Mouse (Mus musculus) left cerebral cortex, adult 11 months (tissue): ENCODE results near the gene D5Ertd579e.
"Not testable (repeated sequence)": the region's sequence is repeated elsewhere in the genome, so short reads cannot be mapped to it uniquely, and the experiment has no call there.

ENCODE experiments used
- DNase-seq: peaks from one replicate; pipeline ENCODE4 v3.0.0; 2022; ENCODE audit warnings: low spot score

The D5Ertd579e gene

DNA sequence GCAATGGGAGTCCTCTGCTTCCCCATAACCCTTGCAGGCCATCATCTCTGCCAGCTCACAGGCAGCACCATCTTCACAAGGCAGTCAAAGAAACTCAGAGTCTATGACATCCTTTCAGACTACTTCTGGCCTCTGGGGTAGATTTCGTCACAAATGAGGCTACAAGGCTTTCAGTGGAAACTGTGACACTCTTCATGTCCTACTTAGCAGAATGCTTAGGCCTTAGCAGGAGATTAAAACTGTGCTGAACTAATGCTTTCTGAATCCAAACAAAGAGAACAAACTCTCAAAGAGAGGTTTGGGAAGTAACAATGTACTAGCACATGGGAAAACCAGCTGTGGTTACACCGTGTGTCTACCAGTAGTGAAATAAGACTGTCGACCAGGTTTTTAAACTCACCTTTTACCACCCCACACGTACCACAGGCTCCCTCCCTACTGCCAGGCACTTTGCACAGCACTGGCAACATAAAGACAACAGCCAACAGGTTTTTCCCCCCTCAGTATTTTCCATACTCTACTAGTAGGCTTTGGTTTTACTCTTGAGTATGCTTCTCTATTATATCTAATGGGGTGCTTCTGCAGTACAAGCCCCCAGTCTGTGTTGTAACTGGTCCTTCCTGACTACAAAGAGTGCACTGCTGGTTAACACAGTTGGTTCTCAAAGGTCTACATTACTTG, 15.8 kb downstream of the D5Ertd579e start:
- no peak for DNase-seq

DNA sequence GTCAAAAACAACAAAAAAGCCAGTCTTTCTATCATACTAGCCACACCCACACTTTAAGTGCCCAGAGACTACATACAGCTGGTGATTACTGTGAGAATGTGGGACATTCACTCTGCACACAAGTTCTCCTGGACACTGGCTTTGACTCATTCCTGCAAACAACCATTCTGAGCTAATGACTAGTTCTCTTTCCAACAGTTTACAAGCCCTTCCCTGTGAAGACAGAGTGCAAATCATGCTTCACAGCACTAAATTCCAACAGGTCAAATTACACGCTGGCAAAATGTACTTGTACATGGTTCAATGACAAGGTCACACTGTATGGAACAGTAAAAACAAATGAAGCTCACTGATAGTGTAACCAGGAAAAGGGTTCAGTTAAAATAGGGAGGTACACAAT, 17.0 kb downstream of the D5Ertd579e start:
- DNase-seq = no peak

DNA sequence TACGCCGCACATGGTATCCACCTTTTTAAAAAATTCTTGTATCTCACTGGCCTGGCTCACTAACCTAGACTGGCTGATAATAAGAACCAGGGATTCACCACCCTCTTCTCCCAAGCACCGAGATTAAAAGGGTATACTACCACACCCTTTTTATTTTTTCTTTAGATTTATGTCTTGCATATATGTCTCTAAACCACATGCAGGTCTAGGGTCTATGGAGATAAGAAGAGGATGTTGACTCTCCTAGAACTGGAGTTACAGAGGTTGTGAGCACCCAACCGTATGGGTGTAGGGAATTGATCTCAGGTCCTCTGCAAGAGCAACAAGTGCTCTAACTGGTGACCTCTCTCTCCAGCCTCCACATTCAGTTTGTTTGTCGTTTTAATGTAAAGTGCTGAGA, 17.9 kb downstream of the D5Ertd579e start:
- DNase-seq = no peak

DNA sequence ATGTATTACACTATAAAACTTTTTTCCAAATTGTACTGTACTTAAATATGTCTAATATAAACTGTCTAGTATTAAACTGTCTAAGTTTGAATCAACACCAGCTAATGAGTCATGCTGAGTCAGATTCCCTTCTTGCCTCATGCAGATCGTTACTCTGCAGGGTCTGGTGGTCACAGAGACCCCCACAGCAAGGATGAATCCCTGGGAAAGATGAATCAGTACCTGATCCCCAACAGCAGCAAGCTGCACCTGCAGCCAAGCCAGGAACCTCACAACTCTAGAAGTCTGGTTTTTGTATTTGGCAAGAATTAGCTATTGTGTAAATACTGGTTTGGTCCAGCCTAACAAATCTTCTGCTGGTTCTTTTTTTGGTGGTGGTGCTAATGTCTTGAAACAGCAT, 20.4 kb downstream of the D5Ertd579e start:
- DNase-seq = no peak

DNA sequence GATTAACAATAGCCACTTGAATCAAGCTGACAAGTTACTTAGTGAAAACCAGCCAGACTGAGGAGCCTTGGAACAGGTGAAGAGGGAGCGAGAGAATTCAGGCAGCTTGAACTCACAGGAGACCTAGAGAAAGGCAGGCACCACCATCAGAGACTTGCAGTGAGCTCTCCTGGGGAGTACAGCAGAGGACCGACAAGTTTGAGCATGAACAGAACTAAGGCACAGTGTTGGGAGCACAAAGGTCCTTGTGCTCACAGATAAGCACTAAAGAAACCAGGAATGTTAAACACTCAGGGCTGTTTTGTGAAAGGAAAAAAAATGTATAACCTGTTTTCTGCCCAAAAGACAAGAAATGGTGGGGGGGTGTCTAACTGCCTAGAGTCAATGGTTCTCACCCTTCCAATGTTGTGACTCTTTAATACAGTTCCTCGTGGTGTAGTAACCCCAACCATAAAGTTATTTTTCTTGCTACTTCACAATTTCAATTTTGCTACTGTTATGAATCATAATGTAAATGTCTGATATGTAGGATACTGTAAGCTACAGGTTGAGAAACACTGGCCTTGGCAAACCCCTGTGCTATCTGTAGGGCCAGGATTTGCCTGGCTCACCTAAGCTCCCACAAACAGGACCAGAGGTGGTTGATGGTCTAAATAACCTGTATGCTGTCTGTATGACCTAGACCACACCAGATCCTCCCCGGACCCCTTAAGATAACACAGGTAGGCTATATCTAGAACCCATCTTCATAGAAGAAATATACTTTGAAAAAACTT, 21.0 kb downstream of the D5Ertd579e start:
- no peak for DNase-seq

DNA sequence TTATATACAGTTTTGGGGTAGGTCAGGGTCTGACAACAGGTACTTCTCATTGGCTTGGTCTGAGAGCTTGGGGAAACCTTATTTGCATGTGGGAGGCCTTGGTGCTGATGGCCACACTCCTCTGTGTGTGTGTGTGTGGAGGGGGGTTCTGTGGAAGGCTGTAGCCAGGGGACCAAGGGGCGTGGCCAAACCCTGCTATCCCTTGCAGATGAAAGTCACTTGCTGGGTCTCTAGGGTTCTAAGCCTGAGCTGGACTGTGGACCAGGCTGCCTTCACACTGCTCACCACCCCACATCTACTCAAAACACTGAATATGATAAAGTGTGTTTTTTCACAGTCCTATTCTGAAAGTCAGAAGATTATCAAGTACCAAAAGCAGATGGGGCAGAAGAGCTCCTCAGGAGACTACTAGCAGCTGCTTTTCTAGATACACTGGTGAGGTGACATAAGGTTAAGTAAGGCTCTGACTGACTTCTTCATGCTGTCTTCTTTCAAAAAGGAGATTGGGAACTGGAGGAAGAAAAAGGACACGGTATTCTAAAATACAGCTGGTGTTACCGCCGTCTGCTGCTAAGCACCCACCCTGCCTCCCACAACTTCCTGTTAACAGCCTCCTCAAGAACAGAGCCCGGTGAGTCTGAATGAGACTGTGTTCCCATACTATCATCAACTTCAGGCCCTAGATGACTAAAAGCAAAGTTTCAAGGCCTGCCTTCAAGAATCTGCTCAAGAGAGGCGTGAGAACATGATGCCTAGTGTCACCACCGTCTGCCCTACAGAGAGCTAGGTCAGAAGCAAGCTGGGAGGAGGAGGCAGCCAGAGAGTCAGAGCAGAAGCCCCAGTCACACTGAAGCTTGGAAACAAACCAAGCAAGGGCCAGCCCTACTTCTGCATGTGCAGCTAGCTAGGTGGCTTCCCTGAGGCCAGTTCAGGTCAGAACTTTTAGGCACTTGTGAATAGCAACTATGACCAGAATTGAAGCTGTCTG, 26.5 kb downstream of the D5Ertd579e start:
- DNase-seq = peak; percentile 40

DNA sequence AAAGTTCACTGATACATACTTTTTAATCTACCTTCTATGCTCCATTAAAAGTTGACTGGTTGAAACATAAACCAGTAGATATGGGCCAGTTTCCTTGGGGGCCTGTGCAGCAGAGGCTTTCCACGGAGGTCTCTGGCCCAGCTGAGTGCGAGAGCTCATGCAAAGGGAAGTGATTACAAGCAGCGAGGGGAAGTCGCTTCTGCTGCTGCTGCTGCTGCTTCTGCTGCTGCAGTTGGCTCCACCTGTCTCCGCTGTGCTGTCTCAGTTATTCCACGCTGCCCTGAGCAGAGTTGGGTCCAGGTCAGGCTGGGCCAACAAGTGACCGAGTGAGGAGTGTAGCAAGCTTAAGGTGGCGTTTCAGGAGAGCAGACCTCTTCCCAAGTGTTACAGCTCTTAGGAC, 27.3 kb downstream of the D5Ertd579e start:
- no peak for DNase-seq

DNA sequence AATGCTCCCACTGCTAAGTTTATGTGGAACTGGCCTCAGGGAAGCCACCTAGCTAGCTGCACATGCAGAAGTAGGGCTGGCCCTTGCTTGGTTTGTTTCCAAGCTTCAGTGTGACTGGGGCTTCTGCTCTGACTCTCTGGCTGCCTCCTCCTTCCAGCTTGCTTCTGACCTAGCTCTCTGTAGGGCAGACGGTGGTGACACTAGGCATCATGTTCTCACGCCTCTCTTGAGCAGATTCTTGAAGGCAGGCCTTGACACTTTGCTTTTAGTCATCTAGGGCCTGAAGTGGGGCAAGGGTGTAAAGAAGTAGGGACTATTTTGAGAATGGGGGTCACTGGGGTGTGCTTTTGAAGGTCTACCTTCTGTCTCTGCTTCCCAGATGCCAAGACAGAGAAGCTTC, 27.8 kb downstream of the D5Ertd579e start:
- not testable (repeated sequence) for DNase-seq

DNA sequence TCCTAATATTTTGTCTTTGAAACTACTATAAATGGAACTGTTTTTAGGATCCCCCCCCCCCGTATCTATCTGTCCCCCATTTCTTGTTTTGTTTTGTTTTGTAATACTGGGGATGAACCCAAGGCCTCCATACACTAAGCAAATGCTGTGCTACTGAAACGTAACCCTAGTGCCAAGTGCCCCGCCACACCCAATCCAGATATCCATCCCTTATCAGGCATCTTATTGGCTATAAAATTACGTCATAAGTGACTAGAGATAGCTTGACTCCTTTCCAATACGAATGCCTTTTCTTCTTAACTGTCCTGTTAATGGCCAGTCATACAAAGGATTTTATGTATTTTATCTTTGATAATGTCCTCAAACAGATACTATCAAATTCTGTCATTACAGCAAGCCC, 28.7 kb downstream of the D5Ertd579e start:
- DNase-seq = no peak

DNA sequence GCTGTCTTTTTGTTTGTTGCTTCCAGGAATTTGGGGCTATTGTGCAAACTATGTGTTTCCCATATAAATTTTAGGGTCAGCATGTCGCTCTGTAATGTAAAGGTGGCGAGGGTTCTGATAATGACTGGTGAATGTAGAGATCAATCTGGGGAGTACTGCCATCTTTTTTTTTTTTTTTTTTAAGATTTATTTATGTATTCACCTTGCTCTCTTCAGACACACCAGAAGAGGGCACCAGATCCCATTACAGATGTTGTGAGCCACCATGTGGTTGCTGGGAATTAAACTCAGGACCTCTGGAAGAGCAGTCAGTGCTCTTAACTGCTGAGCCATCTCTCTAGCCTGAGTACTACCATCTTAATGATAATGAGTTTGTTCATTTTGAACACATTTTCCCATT, 29.1 kb downstream of the D5Ertd579e start:
- not testable (repeated sequence) for DNase-seq

DNA sequence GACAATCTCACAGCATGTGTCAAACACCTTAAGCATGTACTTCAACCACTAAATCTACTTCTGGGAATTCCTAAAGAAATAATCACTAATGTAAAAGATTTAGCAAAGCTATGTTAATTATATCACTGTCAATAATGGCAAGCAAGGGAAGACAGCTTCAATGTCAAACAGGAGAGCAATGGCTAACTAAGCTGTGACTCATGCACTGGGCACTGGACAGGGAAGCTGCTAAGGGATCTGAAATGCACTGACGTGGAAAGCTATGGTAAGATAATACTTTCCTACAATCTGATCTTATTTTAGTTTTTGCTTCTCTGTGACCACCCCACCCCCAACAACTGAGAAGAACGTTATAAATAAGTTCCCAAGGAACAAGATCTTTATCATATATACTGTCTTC, 32.5 kb downstream of the D5Ertd579e start:
- DNase-seq = no peak

DNA sequence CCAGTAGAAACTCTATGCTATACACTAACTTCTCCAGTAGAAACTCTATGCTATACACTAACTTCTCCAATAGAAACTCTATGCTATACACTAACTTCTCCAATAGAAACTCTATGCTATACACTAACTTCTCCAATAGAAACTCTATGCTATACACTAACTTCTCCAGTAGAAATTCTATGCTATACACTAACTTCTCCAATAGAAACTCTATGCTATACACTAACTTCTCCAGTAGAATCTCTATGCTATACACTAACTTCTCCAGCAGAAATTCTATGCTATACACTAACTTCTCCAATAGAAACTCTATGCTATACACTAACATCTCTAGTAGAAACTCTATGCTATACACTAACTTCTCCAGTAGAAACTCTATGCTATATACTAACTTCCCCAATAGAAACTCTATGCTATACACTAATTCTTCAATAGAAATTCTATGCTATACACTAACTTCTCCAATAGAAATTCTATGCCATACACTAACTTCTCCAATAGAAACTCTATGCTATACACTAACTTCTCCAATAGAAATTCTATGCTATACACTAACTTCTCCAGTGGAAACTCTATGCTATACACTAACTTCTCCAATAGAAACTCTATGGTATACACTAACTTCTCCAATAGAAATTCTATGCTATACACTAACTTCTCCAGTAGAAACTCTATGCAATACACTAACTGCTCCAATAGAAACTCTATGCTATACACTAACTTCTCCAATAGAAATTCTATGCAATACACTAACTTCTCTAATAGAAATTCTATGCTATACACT, 34.7 kb downstream of the D5Ertd579e start:
- DNase-seq = not testable (repeated sequence)

DNA sequence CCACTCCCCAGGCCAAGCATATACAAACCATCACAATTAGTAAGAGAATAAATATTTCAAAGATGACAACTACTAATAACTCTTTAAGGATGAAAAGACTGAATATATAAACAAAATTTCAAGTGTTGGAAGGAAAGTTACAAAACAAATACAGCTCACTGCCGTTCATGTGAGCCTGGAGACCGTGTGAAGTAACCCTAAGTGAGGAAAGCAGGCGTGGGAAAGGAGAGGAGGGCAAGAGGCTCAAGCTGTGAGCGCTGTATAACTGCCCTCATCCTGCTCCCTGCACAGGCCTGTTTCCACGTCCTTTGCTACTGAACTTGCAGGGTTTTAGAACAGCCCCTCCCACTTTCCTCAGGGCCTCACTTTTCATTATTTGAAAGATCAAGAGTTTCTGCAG, 70.2 kb downstream of the D5Ertd579e start:
- DNase-seq = no peak

DNA sequence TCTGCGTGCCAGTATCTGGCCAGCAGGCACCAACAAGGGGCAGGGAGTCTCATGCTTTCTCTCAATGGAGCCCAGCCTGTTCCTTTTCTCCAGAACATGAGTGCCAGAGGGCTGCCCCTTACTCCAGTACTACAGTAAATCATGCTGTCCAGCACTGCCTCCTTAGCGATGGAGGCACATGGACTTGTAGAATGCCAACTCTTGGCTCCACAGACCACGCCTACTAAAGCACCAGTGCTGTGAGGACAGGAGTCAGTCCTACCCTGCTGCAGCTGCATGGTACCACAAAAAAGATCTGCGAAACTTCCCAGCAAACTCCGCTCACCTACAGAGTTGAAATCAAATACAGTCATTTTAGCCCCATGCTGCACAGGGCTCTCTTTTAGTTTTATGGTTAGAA, 72.2 kb downstream of the D5Ertd579e start:
- no peak for DNase-seq

DNA sequence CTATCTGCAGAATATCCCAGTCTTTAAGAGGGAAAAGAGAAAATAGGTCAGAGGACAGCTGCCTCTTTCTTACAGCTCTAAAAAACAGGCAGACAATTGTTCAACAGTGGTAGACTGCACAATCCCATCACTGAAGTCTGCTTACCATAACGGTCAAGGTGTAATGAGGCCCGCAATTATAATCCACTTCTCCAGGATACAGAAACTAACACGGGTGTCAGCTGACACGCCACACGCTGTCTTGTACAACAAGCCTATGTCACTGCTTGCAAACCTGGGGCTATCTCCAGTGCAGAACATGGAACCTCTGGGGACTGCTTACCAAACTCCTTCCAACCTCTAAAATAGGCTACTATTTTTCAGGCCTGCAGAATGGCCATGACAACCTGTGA, 74.8 kb downstream of the D5Ertd579e start:
- DNase-seq = no peak

DNA sequence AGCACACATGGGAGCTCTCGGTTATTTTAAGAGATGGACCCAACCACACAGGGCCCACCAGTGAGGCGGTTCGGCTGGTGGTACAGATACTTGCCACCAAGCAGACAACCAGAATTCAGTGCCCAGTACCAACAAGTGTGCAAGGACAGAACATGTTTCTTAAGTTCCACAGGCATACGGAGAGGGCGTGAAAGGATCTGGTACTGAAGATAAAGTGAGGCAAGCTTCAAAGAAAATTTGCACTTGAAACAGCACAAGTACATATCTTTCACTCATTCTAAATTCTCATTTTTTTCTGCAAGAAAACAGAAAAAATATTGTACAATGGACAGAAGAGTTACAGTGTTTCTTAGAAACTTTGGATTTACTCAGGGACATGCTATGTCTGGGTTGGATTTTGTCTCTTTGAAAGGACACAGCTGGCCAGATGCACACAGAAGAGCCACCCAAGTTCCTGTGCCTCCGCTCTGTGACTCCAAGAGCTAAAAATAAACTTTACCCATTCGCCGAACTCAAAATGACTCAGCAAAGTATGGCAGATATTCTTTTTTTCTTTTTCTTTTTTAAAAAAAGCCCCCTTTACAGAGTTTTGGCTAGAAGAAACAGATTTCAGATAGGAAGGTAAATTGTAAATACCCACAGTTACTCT, 75.3 kb downstream of the D5Ertd579e start:
- no peak for DNase-seq

DNA sequence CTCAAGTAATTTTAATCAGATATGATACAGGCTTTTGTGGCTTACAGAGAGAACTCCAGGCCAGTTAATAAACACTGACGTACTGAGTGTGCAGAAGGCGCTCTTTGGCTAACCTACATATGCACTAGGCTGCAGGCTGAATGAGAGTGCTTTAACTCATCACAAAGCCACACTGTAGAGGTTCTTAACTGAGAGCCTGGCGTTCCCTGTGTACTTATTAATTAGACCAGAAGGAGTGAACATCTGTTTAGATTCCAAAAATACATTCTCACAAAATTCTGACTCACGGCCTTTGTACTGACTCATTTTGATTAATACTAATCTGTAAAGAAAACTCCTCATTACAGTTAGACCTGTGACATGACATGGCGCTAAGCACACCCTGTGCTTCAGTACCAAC, 76.9 kb downstream of the D5Ertd579e start:
- no peak for DNase-seq

DNA sequence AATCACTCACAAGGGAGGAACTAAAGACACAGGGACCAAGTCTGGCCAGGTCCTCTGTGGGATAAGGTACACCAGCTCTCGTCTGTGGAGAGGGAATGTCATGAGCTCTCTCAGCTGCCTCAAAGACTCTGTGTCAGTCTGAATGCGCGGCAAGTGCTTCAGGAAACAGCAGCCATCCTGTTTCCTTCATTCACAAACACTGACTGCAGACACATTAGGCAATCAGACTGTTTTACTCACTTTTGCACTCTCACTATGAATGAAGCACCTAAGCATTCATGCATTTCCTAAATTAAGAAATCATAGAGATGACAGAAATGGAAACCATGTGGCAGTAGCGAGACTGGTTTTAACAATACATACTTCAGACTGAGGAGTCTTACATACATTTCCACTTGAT, 77.5 kb downstream of the D5Ertd579e start:
- no peak for DNase-seq

DNA sequence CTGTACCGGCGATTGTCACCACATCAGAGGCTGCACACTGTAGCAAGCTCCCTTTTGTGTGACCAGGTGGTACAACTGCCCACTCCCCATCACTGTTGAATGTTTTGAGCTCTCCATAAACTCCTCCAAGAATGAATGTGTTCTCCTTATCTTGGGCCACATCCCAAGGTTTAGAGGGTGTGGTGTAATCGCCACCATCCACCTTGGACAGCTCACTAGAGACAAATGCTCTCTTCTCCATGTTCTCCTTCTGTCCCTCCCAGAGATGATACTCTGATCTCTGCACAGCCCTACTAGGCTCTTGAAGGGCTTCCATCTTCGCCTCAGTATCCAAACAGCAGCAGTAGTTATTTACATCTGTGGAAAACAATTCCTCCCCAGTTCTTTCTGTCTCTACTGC, 81.7 kb downstream of the D5Ertd579e start:
- DNase-seq = no peak

DNA sequence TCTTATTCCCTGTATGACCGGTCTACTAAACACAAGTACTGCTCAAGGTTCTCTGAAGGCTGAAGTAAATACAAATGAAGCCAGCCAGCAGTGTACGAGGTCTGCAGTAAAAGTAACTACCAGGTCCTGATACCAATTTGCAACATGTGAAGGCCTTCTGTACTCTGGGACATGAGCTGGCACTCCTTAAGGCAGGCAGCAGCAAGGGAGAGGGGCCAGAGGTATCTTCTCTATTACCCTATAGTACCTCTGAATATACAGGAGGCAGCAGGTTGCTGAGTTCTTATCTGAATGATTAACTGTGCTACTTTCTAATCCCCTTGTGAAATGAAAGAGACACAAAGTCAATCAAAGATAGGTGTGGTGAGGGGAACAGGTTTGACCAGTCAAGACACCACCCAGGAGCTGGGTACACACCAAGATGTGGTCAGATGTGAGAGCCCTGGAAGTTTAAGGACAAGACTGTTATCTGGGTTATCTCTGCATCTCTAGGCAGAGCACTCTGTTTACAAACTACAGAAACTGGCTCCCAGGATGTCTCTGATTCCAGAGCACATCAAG, 86.8 kb downstream of the D5Ertd579e start:
- DNase-seq = no peak

DNA sequence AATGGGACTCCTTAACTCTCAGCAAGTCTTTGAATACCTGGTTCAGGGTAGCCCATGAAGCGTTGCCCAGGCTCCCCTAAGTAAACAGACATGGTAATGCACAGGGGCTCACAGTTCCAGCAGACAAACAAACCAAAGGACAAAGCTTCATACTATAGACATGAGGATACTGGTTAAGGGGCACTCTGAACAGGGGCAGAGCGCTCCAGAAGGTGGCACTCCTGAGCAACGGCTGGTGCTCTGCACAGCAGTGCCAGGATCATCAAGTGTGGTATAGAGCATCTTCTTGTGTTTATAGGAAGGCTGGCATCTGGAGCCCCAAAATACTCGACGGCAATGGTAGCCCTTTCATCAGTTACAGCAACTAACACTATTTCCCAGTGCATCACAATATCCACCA, 92.8 kb downstream of the D5Ertd579e start:
- no peak for DNase-seq
